Mouse (Mus musculus): ENCODE measurements at regions not wholly inside any gene's neighbourhood (a gene's known extent, or its start where the extent isn't known, plus 50 kb on each side); places are given as distances from the start of the nearest gene placed in this dataset.

DNA sequence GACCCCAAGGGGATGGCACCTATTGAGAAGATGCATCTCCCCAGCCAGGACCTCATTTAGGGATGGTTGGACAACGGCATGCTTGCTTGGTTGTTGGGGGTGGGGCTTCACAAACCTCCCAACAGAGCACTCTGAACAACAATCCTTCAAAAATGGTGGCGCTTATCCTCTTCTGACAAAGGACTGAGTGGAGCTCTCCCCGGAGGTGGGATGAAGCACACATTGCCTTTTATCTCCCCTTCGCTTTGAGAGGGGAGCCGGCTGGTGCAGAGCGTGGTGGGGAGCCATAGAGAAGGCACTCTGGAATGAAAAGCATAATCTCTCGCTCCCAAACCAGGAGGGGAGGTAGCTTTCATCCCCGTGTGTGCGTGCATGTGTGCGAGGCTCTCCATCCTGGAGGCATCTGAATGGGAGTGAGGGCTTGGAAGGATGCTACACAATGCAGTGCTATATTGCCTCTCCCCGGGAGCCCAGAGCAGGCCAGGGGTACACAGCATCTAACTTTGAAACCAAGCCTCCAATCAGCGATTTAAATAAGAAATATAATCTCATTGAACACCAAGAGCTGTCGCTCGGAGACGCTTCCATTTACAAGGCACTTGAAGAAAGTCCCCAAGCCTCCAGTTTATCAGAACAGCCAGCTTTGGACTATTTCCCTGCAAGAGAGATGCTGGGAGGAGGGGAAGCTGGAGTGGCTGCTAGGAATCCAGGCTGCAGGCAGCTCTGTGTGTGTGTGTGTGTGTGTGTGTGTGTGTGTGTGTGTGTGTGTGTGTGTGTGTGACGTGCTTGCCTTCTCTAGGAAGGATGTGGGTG, 131.5 kb downstream of the Rps24 start:
- in situ Hi-C loops (cut with MboI, MseI): loop anchor here in 1 of 2 experiments (25.0 kb wide), 1 partner anchor 819 kb away; no protein-coding TSS in a partner anchor

GRCm38 (mm10) chr14:24631994-24632393, 145.1 kb downstream of the Rps24 start:
- in situ Hi-C loops (cut with MboI, MseI): loop anchor here (10.0 to 25.0 kb wide), 4 partner anchors 663 to 1730 kb away; no protein-coding TSS in a partner anchor

DNA sequence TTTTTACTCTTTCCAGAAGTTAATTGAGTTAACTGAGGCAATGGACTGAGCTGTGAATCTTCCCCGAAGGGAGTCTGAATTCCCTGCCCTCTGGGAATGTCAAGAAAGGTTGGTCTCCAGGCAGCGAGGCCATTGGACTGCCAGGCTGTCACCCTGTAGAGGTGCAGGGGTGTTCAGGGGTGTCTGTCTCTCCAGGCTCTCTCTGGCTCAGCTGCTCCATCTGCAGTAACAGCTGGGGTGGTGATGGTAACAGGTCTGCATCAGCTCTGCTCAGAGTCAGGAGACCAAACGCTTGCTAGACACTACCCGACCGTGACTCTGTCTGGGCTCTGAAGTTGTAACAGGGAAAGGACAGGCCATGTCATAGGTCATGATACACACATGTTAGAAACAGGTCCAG, 154.9 kb downstream of the Rps24 start:
- in situ Hi-C loops (cut with MboI, MseI): loop anchor here (25.0 kb wide), 2 partner anchors 920 to 1720 kb away; no protein-coding TSS in a partner anchor

GRCm38 (mm10) chr14:24644117-24644808, 157.3 kb downstream of the Rps24 start:
- in situ Hi-C loops (cut with MboI, MseI): loop anchor here (25.0 kb wide), 2 partner anchors 918 to 1718 kb away; no protein-coding TSS in a partner anchor

- in situ Hi-C loops (cut with MboI, MseI): loop anchor here (5.0 to 25.0 kb wide), 3 partner anchors 176 to 1716 kb away; no protein-coding TSS in a partner anchor
Measured at GRCm38 (mm10) chr14:24646239-24646848, 159.4 kb downstream of the Rps24 start.

- in situ Hi-C loops (cut with MboI, MseI): loop anchor here (5.0 to 25.0 kb wide), 3 partner anchors 175 to 1715 kb away; no protein-coding TSS in a partner anchor
Measured at GRCm38 (mm10) chr14:24647722-24648121, 160.8 kb downstream of the Rps24 start.

GRCm38 (mm10) chr14:24650195-24650901, 163.4 kb downstream of the Rps24 start:
- in situ Hi-C loops (cut with MboI, MseI): loop anchor here in 1 of 2 experiments (10.0 kb wide), 1 partner anchor 784 kb away; no protein-coding TSS in a partner anchor

GRCm38 (mm10) chr14:24650902-24651270, 164.0 kb downstream of the Rps24 start:
- in situ Hi-C loops (cut with MboI, MseI): loop anchor here in 1 of 2 experiments (10.0 kb wide), 1 partner anchor 784 kb away; no protein-coding TSS in a partner anchor

DNA sequence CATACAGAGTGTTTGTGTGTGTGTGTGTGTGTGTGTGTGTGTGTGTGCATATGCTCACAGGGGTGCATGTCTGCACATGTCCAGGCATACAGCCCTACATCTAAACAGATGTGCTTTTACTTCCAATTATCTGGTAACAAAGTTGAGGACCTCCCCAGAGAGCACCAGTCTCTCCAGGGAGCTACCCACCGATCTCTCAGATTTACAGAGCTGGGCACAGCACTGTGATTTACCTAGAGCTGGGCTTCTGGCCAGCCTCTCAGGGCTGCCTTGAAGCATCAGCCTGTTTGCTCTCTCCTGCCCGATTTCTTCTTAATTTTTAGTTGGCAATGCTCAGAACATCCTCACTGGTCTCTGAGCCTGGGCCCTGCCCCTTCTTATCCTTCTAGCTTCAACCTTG, 165.7 kb downstream of the Rps24 start:
- in situ Hi-C loops (cut with MboI, MseI): loop anchor here in 1 of 2 experiments (10.0 kb wide), 1 partner anchor 782 kb away; no protein-coding TSS in a partner anchor

DNA sequence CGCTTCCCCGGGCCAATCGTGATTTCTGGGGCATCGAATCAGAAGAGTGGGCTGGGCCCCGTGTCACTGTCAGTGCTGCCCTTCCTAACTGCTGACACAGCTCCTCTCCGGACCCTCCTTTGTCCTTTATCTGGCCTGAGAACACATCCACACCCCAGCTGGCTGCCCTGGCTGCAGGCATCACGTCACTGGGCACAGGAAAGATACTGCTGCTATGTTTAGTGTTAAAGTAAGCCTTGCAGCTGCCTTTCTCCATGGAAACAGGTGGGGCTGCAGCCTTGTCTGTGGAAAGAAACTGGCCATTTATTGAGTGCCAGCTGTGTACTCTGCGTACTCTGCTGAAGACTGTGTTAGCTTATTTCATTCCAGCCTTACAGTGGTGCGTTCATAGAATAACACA, 168.7 kb downstream of the Rps24 start:
- in situ Hi-C loops (cut with MboI, MseI): loop anchor here in 1 of 2 experiments (10.0 kb wide), 1 partner anchor 779 kb away; no protein-coding TSS in a partner anchor

DNA sequence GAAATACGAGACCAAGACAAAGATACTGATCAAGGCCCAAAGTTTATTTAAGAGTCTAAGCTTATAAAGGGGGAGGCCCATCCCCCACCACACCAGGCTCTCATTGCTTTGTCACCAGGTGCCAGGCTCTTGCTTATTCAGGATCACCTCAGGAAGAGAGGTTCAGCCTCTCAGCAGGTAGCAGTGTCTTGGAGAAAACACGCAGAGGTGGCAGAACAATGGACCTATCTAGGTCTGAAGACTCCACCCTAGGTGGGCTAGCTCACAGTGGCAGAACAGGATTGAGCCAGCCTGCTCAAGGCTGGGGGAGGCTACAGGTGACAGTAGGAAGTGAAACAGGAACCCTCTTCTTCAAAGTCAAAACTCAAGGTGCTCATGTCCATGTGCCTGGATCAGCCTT, 174.9 kb downstream of the Rps24 start:
- in situ Hi-C loops (cut with MboI, MseI): loop anchor here (5.0 kb wide), 1 partner anchor 56 kb away; no protein-coding TSS in a partner anchor

- in situ Hi-C loops (cut with MboI, MseI): no loop called here
Measured at GRCm38 (mm10) chr14:24665210-24665609, 178.3 kb downstream of the Rps24 start.

All from T-helper 17 cell (primary cell).